Mouse (Mus musculus): ENCODE measurements around the gene Ube2h. TPM values are rescaled to one million over a fixed set of nuclear protein-coding genes. Genes with fewer than 3 reads are reported as not detected.

Gene Ube2h
- total and polyA plus RNA-seq, 3 experiments: 29.4 to 61.7 (median 61.5) TPM

GRCm38 (mm10) chr6:30166349-30166748 lies 138.0 kb downstream of the Ube2h start:
- H3K27ac ChIP-seq: no peak overlapping the region
- DNase-seq: no peak
- peaks cover 12% of the 10 kb centered on the region; the same call in 1 of the 2 replicates for H3K27me3 ChIP-seq (ENCODE audit: control insufficient read depth, insufficient read depth, low read length)
- WGBS: 67% methylated on average over 3 of the region's 3 CpGs
- H3K4me3 ChIP-seq: no peak overlapping the region
- H3K36me3 ChIP-seq (ENCODE audit: control insufficient read depth, insufficient read depth, low read length): no peaks in the 10 kb centered on the region
- no peak overlapping the region for H3K9ac ChIP-seq (ENCODE audit: low read depth, low read length)
- H3K79me2 ChIP-seq (replicated peaks; ENCODE audit: control insufficient read depth, insufficient read depth, low read length): no peaks in the 10 kb centered on the region
- intact Hi-C loops (cut with DNase I): no loop called here
- H3K4me1 ChIP-seq (ENCODE audit: control insufficient read depth, insufficient read depth, low read length): peaks cover 2% of the 10 kb centered on the region; the same call in 1 of the 2 replicates
- TF ChIP-seq EP300 (IDR thresholded peaks at IDR 0.05; ENCODE audit: insufficient read depth, low read depth, low read length): no peak
- TF ChIP-seq POLR2A (IDR thresholded peaks at IDR 0.05; ENCODE audit: insufficient read depth, low read depth, low read length): no peak
- TF ChIP-seq CTCF (IDR thresholded peaks at IDR 0.05): no peak

GRCm38 (mm10) chr6:30162091-30162490 lies 142.2 kb downstream of the Ube2h start:
- no peak overlapping the region for H3K9ac ChIP-seq (ENCODE audit: low read depth, low read length)
- no peak overlapping the region for H3K27ac ChIP-seq
- no peak overlapping the region for H3K4me3 ChIP-seq
- no peak for DNase-seq
- H3K36me3 ChIP-seq (ENCODE audit: control insufficient read depth, insufficient read depth, low read length): no peaks in the 10 kb centered on the region
- intact Hi-C loops (cut with DNase I): no loop called here
- TF ChIP-seq POLR2A (IDR thresholded peaks at IDR 0.05; ENCODE audit: insufficient read depth, low read depth, low read length) (no peak), CTCF (IDR thresholded peaks at IDR 0.05) (no peak), EP300 (IDR thresholded peaks at IDR 0.05; ENCODE audit: insufficient read depth, low read depth, low read length) (no peak)
- H3K79me2 ChIP-seq (replicated peaks; ENCODE audit: control insufficient read depth, insufficient read depth, low read length): no peaks in the 10 kb centered on the region
- H3K27me3 ChIP-seq (ENCODE audit: control insufficient read depth, insufficient read depth, low read length): no peaks in the 10 kb centered on the region
- WGBS: 34% methylated on average over 7 of the region's 7 CpGs
- peaks cover 2% of the 10 kb centered on the region; the same call in 1 of the 2 replicates for H3K4me1 ChIP-seq (ENCODE audit: control insufficient read depth, insufficient read depth, low read length)

DNA sequence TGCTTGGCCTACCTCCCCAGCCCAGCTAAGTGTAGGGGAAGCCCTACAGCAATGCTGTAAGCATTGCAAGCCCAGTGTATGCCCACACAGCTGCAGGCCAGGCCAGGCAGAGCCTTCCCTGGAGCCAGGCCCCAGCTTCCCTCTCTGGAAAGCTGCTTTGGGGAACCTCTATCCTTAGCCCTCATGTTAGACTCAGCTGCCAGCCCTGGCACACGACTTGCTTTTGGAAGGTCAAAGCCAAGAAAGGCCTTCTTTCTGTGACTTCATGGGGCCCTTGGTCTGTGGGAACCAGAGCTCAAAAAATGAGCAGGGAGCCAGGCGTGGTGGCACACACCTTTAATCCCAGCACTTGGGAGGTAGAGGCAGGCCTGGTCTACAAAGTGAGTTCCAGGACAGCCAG lies 142.7 kb downstream of the Ube2h start:
- Histone ChIP-seq H3K79me2 (replicated peaks; ENCODE audit: control insufficient read depth, insufficient read depth, low read length) (no peaks in the 10 kb centered on the region), H3K27me3 (ENCODE audit: control insufficient read depth, insufficient read depth, low read length) (no peaks in the 10 kb centered on the region), H3K4me3 (no peak overlapping the region), H3K4me1 (ENCODE audit: control insufficient read depth, insufficient read depth, low read length) (peaks cover 2% of the 10 kb centered on the region; the same call in 1 of the 2 replicates), H3K27ac (no peak overlapping the region), H3K36me3 (ENCODE audit: control insufficient read depth, insufficient read depth, low read length) (no peaks in the 10 kb centered on the region), H3K9ac (ENCODE audit: low read depth, low read length) (no peak overlapping the region)
- TF ChIP-seq EP300 (IDR thresholded peaks at IDR 0.05; ENCODE audit: insufficient read depth, low read depth, low read length): no peak
- TF ChIP-seq POLR2A (IDR thresholded peaks at IDR 0.05; ENCODE audit: insufficient read depth, low read depth, low read length): no peak
- no peak for TF ChIP-seq CTCF (IDR thresholded peaks at IDR 0.05)
- intact Hi-C loops (cut with DNase I): no loop called here
- DNase-seq: no peak
- 65% methylated on average over 2 of the region's 2 CpGs for WGBS

Small RNA genes lying within 50 kb of the gene (microRNA-seq; reads per million reads assigned to microRNA genes)
- gene Mir182: 4.6 to 6.7 reads per million in 2 experiments
- gene Mir183: 6.7 to 11.2 reads per million in 2 experiments
- 0 to 0.39 reads per million in 2 experiments for gene Mir96

Other genes starting within 250 kb of the Ube2h start
- 10 to 100 TPM; 16.0 to 16.2 TPM for gene Zc3hc1, start 86.5 kb upstream of the Ube2h start, total RNA-seq (2021)
- 13.4 and 15.1 TPM in 2 replicates for gene Zc3hc1, start 86.5 kb upstream of the Ube2h start, polyA plus RNA-seq (2012; rRNA removed)
- 10 to 100 TPM; 47.4 to 52.0 TPM for gene Klhdc10, start 97.3 kb upstream of the Ube2h start, total RNA-seq (2021)
- 19.4 and 41.4 TPM in 2 replicates for gene Klhdc10, start 97.3 kb upstream of the Ube2h start, polyA plus RNA-seq (2012; rRNA removed)
- 1 to 10 TPM; 6.3 to 7.5 TPM for gene Tmem209, start 205.2 kb upstream of the Ube2h start, total RNA-seq (2021)
- gene Tmem209, start 205.2 kb upstream of the Ube2h start, polyA plus RNA-seq (2012; rRNA removed): 15.9 and 32.9 TPM in 2 replicates
- gene Ssmem1, start 205.3 kb upstream of the Ube2h start, total RNA-seq (2021): not detected
- gene Ssmem1, start 205.3 kb upstream of the Ube2h start, polyA plus RNA-seq (2012; rRNA removed): 0.16 TPM in 1 of 2 replicates, not detected in the other
- not detected for gene Cpa2, start 237.0 kb upstream of the Ube2h start, total RNA-seq (2021)
- gene Cpa2, start 237.0 kb upstream of the Ube2h start, polyA plus RNA-seq (2012; rRNA removed): 0.12 TPM in 1 of 2 replicates, not detected in the other

Measured in heart, adult 2 months (tissue).